Mouse (Mus musculus) heart, postnatal 14 days (tissue): ENCODE data around the gene Tmbim4. TPM values are rescaled to one million over a fixed set of nuclear protein-coding genes. Genes with fewer than 3 reads are reported as not detected.

ENCODE experiments used
- DNase-seq, 2 experiments: peaks; one replicate each; pipeline ENCODE4 v3.0.0; 2021 to 2022
- intact Hi-C: fragments of 180-260 bp; cut with DNase I; formaldehyde crosslinking; loops from one replicate; pipeline ENCODE4 v1.15.1; 2025
- total RNA-seq, 2 experiments: library from RNA; stranded (reverse); gene quantifications; 2 replicates each; pipeline ENCODE4 v1.2.3; 2021

The Tmbim4 gene
- total RNA-seq, 2 experiments from 2014 or later: 91.0 to 91.8 TPM

DNA sequence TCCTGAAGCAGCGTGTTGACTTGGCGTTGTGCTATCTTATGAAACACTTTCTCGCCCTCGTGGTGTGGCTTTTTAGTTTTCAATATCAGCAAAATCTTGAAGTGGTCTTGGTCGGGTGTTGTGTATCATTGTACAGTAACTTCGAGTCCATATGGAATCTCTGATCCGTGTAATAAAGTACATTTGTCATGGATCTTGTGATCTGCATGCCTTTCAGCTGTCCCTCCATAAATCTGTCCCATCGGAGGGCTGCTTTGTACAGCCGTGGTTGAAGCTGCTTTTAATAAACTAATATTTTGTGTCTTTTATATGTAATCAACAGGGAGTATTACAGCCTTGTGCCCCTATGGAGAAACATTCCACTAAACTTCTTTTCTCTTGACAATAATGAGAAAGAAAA lies 35.5 kb downstream of the Tmbim4 start:
- intact Hi-C loops: no loop called here

DNA sequence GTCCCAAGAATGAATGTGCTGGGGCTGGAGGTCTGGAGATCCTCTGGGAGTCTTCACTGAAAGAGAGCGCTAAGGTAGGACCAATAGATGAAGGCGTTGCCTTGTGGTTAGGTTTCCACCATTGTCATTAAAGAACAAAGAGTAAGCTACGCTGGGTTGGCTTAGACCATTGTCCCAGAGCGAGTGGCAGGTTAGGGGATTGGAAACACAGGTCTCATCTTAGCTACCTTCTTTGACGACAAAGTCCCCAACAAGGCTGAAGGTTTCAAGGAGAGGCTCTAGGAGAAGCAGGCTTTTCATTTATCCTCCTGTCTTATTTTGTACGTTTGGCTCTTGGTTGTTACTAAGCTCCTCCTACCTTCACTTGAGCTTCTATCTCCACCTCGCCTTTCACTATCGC lies 36.9 kb downstream of the Tmbim4 start:
- intact Hi-C loops: no loop called here

More for the DNA sequence above, 35.5 kb downstream of the Tmbim4 start:
- DNase-seq: no peak

DNA sequence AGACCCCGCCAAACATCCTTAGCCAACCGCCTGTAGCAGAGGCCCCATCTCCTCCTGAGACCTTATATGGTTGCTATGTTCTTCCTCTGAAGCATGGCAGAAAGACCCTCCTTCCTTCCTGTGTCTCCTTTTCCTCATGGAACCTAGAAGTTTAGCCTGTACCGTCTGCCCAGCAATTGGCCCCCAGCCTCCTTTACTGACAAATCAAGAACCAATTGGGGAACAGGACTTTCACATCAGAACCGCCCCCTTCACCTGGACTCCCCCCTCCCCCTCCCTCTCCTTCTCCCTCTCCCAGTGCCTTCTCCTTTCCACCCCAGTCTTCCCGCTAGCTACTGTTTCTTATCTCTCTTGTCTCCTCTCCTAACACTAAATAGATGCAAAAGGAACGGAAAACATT lies 38.1 kb downstream of the Tmbim4 start:
- DNase-seq: no peak

More for the DNA sequence above, 36.9 kb downstream of the Tmbim4 start:
- no peak for DNase-seq

DNA sequence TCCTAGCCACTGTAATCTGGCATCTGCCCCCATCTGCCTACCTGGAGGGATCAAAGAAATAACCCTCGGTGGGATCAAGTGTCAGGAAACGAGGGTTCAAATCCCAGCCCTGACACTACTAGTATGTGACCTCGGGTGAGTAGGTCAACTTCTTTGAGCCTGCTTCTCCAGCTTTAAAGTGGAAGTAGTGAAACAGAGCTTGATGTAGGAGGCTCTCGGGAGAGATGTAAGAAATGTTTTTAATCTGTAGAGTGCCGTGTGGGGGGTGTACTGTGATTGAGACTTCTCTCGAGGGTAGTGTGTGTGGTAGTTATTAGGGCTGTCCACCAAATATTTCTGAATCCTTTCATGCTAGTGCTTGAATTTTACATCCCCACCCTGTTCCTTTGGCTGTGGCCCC lies 41.0 kb downstream of the Tmbim4 start:
- DNase-seq: no peak
- intact Hi-C loops: no loop called here

More for the DNA sequence above, 38.1 kb downstream of the Tmbim4 start:
- intact Hi-C loops: no loop called here

DNA sequence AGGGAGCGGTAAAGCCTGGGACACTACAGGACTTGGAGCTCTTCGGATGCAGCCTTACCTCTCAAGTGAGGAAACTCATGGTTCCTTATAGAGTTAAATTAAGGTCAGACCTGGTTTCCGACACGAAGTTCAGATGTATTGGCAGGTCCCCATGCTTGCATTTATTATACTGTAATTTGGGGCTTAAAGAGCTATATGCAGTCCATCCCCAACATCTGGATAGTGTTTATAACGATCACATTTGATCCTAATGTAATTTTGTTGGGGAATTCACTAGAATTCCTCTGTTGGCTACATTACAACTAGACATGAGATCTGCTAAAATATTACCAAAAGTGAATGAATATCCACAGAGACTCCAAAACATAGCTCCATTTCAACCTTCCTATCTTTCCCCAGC lies 44.3 kb downstream of the Tmbim4 start:
- intact Hi-C loops: loop anchor here (5.0 kb wide), 1 partner anchor 617 kb away; no protein-coding TSS in a partner anchor
- DNase-seq: no peak

DNA sequence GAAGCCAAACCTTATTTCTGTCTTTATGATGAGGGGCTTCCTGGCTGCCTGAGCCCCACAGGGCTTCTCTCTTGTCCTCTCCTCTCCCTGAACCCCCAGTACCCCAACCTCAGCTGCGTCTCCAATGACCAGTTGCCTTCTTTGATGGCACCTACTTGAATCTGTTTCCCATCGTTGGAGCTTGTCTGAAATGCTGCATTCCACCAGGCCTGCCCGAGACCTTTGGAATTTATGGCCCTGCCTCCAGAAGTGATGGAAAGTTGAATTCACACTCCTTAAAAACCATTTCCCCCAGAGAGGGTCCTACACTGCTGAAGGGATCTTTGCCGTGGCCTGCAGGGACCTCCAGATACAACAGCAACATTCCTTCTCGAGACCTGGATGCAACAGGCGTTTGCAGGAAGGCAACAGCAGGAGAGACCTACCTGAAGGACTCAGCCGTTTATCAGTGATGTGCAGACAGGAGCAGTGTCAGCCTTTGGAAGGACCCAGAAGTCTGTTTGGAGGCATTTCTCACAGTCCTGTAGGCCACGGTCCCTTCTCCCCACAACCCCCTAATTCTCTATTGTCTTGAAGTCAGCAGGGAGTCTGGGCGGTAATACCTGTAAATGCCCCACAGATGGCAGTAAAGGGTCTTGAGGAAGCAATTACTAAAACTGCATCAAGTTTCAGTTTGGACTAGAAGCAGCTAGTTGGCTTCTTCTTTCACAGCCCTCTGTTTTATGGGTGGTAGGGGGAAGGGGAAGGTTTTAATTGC lies 45.8 kb downstream of the Tmbim4 start:
- intact Hi-C loops: loop anchor here (5.0 kb wide), 1 partner anchor 615 kb away; no protein-coding TSS in a partner anchor
- DNase-seq: peak; percentile 27 to 54

DNA sequence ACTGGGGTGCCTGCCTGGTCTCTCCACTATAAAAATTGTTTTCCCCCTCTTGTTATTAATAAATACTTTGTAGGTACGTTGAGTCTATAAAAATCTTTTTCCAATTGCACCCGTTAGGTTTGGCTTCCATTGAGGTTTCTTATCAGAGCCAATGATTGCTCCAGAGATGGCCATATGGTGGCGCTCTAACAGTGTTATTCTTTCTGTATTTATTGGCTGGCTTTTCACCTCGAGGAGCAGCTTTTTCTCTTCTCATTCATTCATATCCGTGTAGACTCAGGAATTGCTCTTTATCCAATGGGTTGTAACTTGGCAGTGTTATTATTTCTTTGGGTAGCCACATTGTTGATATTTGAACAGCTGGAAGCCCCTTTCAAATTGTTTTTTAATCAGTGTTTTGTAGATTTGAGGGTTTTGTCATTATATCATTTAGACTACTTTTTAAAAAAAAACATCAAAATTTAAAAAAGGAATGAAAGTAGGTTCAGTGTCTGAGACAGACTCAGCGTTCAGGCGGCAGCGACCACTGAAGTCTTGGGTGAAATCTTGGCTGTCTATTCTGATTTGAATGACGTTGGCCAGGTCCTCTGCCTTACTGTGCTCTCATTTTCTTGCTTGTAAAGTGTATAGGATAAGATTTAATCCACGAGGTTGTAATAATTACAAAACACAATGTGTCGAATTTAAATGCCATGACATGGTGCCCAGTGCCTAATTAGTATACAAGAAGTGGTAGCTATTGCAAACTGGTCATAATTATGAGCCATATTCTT lies 49.7 kb downstream of the Tmbim4 start:
- intact Hi-C loops: loop anchor here (5.0 to 10.0 kb wide), 2 partner anchors 621 to 1004 kb away; no protein-coding TSS in a partner anchor
- no peak for DNase-seq

DNA sequence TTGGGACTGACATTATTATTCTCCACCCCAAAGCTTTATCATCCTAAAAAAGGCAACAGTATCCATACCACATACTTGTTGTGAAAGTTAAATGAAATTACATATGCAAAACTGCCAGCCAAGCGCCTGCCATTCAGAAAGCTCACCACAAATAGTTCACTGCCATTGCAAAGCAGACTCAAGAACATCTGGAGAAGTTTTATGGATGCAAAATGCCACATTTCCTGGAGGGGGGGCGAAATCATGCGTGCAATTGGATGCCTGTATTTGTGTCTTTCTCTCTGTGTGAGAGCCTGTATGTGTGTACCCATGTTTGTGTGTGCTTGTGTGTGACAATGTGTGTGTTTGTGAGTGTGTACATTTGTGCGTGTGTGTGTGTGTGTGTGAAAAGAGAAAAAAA lies 50.4 kb downstream of the Tmbim4 start:
- intact Hi-C loops: loop anchor here (5.0 to 10.0 kb wide), 2 partner anchors 621 to 1003 kb away; no protein-coding TSS in a partner anchor
- no peak for DNase-seq

DNA sequence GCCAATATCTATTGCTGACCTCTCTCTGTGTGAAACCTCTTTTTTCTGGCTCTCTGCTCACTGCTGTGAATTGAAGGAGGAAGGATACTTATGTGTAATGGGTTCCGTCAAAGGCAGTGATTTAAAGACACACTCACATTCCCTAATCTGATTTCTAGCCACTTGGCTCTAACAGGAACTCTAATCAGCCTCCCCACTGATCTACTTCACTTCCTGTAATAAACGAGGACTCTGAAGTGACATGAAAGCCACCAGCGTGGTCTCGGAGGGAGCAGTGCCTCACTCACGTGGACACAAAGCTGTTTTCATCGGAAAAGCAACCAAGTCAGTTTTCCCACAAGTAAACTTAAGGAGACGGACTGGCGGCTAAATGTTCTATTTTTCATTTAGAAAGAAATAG lies 51.4 kb downstream of the Tmbim4 start:
- DNase-seq: no peak
- intact Hi-C loops: loop anchor here (5.0 to 10.0 kb wide), 2 partner anchors 620 to 1002 kb away; no protein-coding TSS in a partner anchor

DNA sequence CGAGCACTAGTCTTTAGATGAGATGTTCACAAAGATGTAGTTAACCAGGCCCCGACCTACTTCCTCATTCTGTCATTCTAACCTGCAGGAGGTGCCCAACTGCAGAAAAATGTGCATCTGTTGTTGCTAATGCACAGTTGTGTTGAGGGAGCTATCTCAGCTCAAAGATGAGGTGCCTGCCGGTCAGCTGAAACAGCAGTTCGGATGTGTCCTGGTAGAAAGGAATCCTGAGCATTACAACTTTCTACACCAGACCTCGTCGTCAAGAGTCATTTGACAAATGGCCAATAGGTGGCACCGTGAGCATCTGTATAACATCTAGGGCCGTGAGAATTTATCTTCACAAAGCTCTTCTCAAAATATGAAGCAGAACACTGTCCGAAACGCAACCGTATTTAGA lies 55.8 kb downstream of the Tmbim4 start:
- peak; percentile 14 to 58 for DNase-seq
- intact Hi-C loops: loop anchor here (5.0 to 10.0 kb wide), 3 partner anchors 410 to 998 kb away; no protein-coding TSS in a partner anchor

DNA sequence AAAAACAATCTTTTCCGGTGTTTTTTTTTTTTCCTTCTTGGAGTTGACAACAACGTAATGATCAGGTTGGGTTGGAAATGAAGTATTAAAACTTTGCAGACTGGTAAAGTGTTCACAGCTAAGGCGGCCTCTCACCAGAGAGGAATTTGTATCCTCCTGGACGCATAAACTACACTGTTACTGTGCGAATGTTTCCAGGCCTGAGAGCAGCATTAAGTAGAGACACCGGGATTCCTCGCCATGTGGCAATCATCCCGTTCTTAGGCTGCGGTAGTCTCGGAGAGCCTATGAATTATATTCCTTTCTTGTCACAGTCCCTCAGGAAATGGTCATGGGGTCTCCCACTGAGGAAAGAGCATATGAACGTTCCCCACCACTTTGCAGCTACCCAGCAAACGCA lies 66.4 kb downstream of the Tmbim4 start:
- intact Hi-C loops: no loop called here
- DNase-seq: no peak

DNA sequence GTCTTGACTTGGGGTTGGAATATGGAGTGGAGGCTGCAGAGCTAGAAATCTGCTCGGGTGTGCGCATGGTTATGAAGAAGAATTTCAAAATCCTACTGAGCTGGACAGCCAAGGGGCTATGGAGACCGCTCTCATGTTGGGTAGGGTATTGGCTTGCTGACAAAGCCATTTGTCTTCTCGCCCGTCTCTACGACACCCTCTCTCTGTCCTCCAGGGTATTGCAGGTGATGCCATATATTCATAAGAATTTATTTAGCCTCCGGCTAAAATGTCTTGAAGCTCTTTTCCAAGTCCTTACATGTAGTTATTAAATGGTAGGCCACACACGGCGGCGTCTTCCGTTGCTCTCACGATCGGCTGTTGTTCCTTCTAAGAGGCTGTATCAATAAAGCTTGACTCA lies 68.6 kb downstream of the Tmbim4 start:
- DNase-seq: no peak
- intact Hi-C loops: no loop called here

DNA sequence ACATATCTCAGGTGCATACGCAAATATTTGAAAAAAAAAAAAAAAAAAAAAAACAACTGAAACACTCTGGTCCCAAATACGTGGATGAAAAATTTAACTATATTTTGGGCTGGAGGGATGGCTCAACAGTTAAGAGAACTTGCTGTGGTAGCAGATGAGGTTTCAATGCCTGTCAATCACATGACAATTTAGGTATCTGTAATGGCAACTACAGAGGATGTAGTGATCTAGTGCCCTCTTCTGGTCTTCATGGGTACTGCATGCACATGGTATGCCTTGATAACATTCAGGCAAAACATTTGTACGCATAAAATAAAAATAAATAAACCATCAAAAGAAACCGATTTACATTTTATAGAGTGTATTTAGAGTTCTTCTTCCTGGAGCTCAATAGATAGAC lies 69.4 kb downstream of the Tmbim4 start:
- intact Hi-C loops: no loop called here
- DNase-seq: peak; percentile 24 to 61

DNA sequence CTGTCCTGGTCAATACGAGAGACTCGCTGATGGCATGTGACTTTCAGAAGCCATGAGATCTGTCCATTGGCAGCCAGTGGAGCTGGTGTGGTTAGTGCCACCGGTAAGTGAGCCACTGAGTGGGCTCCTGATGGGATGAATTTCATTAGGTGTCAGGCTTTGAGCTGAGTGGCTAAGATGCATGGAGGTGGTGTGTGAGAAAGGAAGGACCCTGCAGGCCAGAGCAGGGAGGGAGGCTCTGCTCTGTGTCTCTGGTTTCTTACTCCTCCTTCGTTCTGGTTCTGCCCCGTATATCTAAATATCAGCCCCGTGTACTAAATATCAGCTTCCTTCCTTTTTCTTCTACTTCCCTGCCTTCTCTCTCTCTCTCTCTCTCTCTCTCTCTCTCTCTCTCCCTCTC lies 69.9 kb downstream of the Tmbim4 start:
- no peak for DNase-seq

DNA sequence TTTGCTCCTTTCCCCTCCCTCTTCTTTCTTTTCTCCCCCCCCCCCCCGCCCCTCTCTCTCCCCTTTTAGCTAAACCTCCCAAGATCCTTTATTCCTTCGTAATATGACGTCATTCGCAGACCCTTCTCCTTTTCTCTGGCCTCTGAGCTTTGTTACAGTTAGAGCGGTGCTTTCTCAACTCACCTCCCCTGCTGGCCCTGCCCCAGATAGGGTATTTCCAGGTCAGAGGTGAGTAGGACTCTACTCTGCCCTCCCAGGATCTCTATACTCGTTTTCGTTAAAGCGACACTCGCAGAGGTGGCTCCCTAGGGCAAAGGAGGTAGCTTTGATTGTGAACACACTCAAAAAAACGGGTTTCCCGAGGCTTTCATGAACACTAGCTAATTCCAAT lies 70.5 kb downstream of the Tmbim4 start:
- no peak for DNase-seq
- intact Hi-C loops: no loop called here

More for the DNA sequence above, 69.9 kb downstream of the Tmbim4 start:
- intact Hi-C loops: no loop called here

DNA sequence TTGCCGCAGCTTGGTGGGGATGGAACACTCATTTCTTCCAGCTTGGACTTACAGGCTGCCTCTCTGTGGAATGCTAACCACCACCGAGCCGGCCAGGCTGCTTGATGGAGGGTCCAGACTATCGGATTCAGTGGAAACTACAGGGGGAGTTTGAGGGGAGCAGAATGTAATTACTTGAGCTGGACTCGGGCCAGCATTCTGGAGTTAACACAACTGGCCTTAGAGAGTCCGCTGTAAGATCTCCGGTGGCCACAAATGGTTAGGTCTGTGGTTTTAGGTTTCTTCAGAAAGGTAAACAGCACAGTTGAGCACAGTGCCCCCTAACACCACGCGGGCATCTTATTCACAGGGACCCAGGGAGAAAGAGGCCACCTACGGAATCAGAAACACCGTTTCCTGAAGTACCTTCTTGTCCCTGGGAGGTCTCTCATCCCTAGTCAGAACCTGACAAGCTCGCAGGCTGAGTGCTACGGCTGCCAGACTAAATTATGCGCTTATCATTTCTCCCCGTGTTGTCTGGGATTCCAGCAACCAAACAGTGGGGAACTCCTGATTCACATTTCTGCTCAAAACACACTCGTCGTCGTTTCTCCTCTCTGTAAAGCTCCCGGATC lies 71.0 kb downstream of the Tmbim4 start:
- intact Hi-C loops: no loop called here
- no peak for DNase-seq

DNA sequence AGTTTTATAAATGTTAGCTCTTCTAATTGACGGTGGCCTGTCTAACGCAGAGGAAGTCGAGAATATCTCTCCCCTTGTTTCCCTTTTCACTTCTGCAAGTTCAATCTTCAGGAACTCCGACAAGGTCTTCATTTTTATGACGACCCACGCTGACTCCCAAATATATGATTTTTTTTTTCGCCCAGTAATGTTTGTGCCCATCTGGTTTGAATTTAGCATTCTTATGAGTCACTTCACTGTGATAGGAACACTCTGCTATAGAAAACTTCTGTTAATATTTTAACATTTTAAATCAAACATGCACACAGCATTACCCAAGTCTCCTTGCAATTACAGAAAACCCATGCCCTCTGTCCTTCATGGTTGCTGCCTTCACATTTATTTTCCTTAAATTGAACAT lies 71.9 kb downstream of the Tmbim4 start:
- DNase-seq: no peak
- intact Hi-C loops: no loop called here
